Mouse (Mus musculus): Measurements from ENCODE around the gene Rars. TPM values are rescaled to one million over a fixed set of nuclear protein-coding genes. Genes with fewer than 3 reads are reported as not detected.

Gene Rars
- 74.8 TPM for polyA plus RNA-seq (2017; shearing (Covaris generic))

DNA sequence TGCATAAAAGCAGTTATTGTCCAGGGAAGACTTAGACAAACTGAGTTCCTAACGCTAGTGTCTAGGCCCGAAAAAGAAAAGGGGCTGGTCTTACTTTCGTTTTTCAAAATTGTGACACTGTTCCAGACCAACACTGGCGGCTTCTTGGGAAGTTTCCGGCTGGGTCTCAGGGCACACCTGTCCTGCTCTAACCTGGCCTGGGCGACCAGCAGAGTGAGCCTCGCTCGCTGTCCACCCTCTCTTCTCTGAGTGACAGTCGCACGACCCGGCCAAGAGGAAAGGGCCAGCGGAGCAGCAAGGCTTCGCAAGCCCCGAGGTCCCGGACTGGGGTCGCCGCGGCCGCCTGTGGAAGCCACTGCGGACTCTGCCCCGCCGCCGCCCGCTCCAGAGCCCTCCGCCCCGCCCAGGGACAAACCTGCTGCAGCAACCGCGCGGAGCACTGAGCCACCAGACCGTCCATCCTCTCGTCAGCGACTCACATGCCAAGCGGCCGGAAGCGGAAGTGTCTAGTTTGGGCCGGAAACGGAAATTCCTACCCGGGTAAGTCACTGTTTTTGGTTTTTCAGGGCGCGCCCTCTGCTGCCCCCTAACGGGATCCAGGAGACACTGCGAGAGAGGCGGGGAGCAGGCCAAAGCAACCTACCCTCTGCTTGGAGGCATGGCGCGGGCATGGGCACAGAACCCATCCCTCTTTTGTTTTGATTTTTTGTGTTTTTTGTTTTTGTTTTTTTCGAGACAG, at the start of gene Rars:
Rars (minus strand) TSS at position 485 of the 739 bp plus-strand sequence.

DNA sequence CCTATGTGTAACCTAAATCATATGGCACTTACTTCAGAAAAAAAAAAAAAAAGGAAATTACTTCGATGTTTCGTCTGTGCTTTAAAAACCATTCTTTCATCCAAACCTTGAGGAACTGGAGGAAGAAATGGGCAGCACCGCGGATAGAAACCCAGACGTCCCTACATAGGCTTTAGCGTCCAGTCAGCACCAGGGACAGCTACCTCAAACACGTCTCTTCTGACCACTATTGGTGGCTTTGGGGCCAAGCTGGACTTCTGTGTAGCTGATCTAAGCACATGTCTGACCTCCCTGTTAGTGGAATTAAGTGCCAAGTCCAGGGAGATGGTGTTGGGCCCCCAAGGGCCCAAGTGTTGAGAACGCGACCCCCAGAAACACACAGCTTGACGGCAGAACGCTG, 35.4 kb downstream of the Rars start, which contains the start of gene Fbll1:
Fbll1 (minus strand) TSS at position 11 of the 400 bp plus-strand sequence.

DNA sequence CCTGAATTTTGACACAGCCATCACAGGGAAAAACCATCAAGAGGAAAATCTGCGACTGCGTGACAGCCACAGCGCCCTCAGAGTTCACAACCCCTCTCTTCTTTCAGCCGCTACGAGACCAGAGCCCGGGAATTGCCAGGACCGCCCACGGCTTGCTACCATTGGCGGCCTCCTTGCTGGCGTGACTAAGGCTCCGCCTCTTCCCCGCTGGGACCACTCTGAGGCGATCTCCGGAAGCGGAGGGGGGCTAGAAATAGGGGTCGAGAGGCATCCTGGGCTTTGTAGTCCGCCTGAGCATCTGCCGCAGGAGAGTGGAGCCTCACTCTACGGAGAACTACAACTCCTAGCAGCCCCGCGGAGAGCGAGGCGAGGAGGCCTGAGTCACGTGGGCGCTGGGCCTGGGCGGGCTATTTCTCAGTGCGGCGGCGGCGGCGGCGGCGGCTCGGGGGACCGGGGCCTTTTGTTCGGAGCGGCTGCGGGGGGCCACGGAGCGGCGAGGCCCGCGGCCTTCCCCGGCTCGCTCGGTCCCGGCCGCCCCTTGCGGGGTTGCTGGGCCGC, 65.0 kb downstream of the Rars start, which contains the start of gene Pank3:
Pank3 (plus strand) TSS at position 297 of the 558 bp plus-strand sequence.

Other genes with a start within 250 kb of the Rars start
- gene Pank3, start 65.0 kb downstream of the Rars start, polyA plus RNA-seq (2017; shearing (Covaris generic)), result 10.8 TPM
- not detected for gene Fbll1, start 35.6 kb downstream of the Rars start, polyA plus RNA-seq (2017; shearing (Covaris generic))
- 0.07 TPM for gene Wwc1, start 146.0 kb upstream of the Rars start, polyA plus RNA-seq (2017; shearing (Covaris generic))

All from CD4-positive, CD25-positive, alpha-beta regulatory T cell, adult 9 weeks (primary cell).